Mouse (Mus musculus): ENCODE measurements around the gene BC030870. TPM values are rescaled to one million over a fixed set of nuclear protein-coding genes. Genes with fewer than 3 reads are reported as not detected.
A peak's percentile ranks its signal among the peaks of the same experiment; 100 is the strongest.

Gene BC030870
- polyA plus RNA-seq, 1 experiment: not detected

DNA sequence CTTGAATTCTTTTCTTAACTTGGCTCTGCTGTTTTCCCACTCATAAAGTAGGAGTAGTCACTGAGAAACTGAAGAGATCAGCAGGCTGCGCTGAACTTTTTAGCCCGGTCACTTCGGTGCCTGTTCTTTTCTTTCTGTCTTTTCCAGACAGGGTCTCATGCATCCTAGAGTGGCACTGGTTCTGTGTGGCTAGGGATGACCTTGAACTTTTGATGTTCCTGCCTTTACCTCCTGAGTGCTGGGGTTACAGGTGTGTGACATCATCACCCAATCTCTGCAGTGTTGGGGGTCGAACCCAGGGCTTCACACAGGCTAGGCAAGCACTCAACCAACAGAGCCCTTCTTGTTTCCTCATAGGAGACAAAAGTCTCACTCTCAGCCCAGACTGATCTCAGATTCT, 72.6 kb downstream of the BC030870 start:
- Histone ChIP-seq H3K4me1 (ENCODE audit: control insufficient read depth, insufficient read depth, low read length) (no peaks in the 10 kb centered on the region), H3K27ac (ENCODE audit: insufficient read depth, low read length) (no peak overlapping the region), H3K4me3 (ENCODE audit: insufficient read depth, low read length) (no peak overlapping the region)
- TF ChIP-seq POLR2A (IDR thresholded peaks at IDR 0.05; ENCODE audit: low read depth, low read length) (no peak), CTCF (IDR thresholded peaks at IDR 0.05; ENCODE audit: borderline replicate concordance, insufficient read depth, low read length) (no peak)

DNA sequence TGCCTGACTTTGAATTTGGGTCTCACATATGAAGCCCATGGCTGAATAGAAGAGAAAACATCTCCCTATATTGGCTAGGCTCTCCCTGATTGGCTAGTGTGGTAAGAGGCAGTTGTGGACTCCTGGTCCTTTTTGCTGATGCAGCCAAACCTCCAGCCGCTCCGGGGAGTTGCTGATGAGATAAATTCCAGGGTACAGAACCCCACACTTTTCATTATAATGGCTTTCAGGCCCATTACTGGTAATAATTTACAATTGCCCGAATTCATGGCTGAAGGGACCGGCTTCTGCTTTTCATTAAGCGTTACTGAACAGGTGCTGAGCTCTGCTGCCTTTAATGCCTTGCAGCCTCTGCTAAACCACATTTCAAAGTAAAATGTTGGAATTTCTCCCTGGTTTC, 75.4 kb downstream of the BC030870 start:
- Histone ChIP-seq H3K4me1 (ENCODE audit: control insufficient read depth, insufficient read depth, low read length) (no peaks in the 10 kb centered on the region), H3K27ac (ENCODE audit: insufficient read depth, low read length) (no peak overlapping the region), H3K4me3 (ENCODE audit: insufficient read depth, low read length) (no peak overlapping the region)
- TF ChIP-seq POLR2A (IDR thresholded peaks at IDR 0.05; ENCODE audit: low read depth, low read length): no peak
- TF ChIP-seq CTCF (IDR thresholded peaks at IDR 0.05; ENCODE audit: borderline replicate concordance, insufficient read depth, low read length): no peak

DNA sequence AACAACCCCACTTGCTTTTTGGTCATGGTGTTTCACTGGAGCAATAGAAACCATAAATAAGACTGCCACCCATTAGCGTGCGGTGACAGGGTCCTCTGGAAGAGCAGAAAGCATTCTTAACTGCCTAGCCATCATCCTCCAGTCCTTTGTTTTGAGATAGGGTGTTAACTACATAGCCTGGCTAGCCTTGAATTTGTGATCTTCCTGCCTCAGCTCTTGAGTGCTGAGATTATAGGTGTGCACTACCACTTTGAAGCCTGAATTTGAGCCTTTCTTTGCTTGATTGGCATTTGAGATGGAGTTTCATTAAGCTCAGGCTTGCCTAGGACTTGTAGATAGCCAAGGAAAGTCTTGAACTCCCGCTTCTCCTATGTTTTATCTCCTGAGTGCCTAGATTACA, 75.8 kb downstream of the BC030870 start:
- H3K4me1 ChIP-seq (ENCODE audit: control insufficient read depth, insufficient read depth, low read length): no peaks in the 10 kb centered on the region
- no peak overlapping the region for H3K27ac ChIP-seq (ENCODE audit: insufficient read depth, low read length)
- no peak for TF ChIP-seq POLR2A (IDR thresholded peaks at IDR 0.05; ENCODE audit: low read depth, low read length)
- TF ChIP-seq CTCF (IDR thresholded peaks at IDR 0.05; ENCODE audit: borderline replicate concordance, insufficient read depth, low read length): no peak

DNA sequence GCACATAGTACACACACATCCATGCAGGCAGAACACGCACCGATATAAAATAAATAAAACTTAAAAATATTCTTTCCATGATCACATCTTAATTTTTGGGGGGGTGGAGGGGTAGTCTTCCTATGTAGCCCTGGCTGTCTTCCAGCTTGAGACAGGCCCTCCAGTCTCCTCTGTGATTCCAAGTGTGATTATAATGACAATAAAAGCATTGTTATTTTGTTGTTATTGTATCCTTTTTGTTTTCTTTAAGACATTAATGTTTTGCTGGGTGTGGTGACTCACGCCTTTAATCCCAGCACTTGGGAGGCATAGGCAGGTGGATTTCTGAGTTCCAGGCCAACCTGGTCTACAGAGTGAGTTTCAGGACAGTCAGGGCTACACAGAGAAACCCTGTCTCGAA, 81.6 kb downstream of the BC030870 start:
- Histone ChIP-seq H3K4me3 (ENCODE audit: insufficient read depth, low read length) (no peak overlapping the region), H3K27ac (ENCODE audit: insufficient read depth, low read length) (no peak overlapping the region), H3K4me1 (ENCODE audit: control insufficient read depth, insufficient read depth, low read length) (no peaks in the 10 kb centered on the region)
- no peak for TF ChIP-seq POLR2A (IDR thresholded peaks at IDR 0.05; ENCODE audit: low read depth, low read length)
- TF ChIP-seq CTCF (IDR thresholded peaks at IDR 0.05; ENCODE audit: borderline replicate concordance, insufficient read depth, low read length): no peak

More for the DNA sequence above, 75.8 kb downstream of the BC030870 start:
- H3K4me3 ChIP-seq (ENCODE audit: insufficient read depth, low read length): no peak overlapping the region

DNA sequence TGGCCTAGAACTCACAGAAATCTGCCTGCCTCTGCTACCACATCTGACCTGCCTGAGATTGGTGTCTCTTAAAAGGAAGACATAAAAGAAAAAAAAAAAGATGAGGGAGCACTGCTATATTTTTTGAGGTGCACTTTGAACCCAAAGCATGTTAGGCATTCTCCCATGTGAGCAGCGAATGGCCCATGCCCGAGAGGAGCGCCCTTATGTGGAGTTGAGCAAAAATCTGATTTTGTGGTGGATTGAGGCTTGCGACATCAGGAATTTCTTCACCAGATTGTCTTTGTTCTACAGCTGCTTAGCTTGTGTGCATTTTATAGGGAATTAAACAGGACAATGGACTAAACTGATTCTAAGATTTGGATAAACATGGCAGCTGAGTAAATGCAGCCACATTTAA, 82.2 kb downstream of the BC030870 start:
- H3K4me1 ChIP-seq (ENCODE audit: control insufficient read depth, insufficient read depth, low read length): no peaks in the 10 kb centered on the region
- TF ChIP-seq POLR2A (IDR thresholded peaks at IDR 0.05; ENCODE audit: low read depth, low read length): no peak
- TF ChIP-seq CTCF (IDR thresholded peaks at IDR 0.05; ENCODE audit: borderline replicate concordance, insufficient read depth, low read length): no peak
- H3K27ac ChIP-seq (ENCODE audit: insufficient read depth, low read length): no peak overlapping the region
- H3K4me3 ChIP-seq (ENCODE audit: insufficient read depth, low read length): no peak overlapping the region

DNA sequence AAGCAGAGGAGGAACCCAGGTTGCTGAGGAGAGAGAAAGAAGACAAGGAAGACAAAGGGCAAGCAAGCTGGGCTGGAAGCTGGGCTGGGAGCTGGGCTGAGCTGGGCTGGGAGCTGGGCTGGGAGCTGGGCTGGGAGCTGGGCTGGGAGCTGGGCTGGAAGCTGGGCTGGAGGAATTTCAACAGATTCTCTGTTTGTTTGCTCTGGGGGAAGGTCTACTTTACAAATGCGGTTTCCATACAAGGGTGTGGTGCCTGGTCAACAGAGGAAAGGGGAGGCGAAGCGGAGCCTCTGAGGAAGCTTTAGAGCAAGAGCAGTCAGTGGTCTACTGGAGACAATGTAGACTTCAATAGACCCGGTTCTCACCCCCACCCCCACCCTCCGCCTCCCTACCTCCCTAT, 82.8 kb downstream of the BC030870 start:
- no peak overlapping the region for H3K4me3 ChIP-seq (ENCODE audit: insufficient read depth, low read length)
- H3K4me1 ChIP-seq (ENCODE audit: control insufficient read depth, insufficient read depth, low read length): no peaks in the 10 kb centered on the region
- H3K27ac ChIP-seq (ENCODE audit: insufficient read depth, low read length): no peak overlapping the region
- TF ChIP-seq CTCF (IDR thresholded peaks at IDR 0.05; ENCODE audit: borderline replicate concordance, insufficient read depth, low read length) (no peak), POLR2A (IDR thresholded peaks at IDR 0.05; ENCODE audit: low read depth, low read length) (no peak)

DNA sequence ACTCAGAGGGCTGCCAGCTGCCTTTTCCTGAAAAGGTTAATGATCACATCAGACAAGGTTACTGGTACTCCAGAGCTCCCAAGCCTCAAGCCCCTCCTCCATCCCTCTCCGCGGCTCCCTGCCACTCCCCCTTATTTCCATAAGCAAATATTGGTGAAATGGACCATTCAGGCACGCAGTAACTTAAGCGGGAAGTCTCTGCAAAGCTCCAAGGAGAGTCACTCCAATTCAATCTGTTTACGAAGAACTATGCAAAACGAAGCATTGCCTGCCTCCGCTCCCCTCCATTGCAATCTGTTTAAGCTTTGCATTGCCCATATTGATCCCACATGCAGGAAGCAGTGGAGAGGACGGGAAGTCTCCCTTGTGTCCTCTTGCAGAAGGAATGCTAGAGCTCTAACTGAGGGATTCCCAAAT, 92.2 kb downstream of the BC030870 start, which contains the start of gene Apela:
Apela (minus strand) TSS at position 220 of the 417 bp plus-strand sequence.
- H3K4me1 ChIP-seq (ENCODE audit: control insufficient read depth, insufficient read depth, low read length): 0 out of 2 replicates have a peak, but pooled peaks cover 2% of the 10 kb centered on the region
- TF ChIP-seq POLR2A (IDR thresholded peaks at IDR 0.05; ENCODE audit: low read depth, low read length) (no peak), CTCF (IDR thresholded peaks at IDR 0.05; ENCODE audit: borderline replicate concordance, insufficient read depth, low read length) (no peak)
- H3K27ac ChIP-seq (ENCODE audit: insufficient read depth, low read length): no peak within 1 kb of the TSS
- H3K4me3 ChIP-seq (ENCODE audit: insufficient read depth, low read length): peak within 1 kb of the TSS; percentile 13

Other genes starting within 250 kb of the BC030870 start
- gene Tmem192, start 182.4 kb downstream of the BC030870 start, polyA plus RNA-seq (2011; ENCODE audit: insufficient read length, low read depth, missing spikeins): 25.1 and 32.5 TPM in 2 replicates
- not detected in 2 replicates for gene Trim75, start 141.7 kb downstream of the BC030870 start, polyA plus RNA-seq (2011; ENCODE audit: insufficient read length, low read depth, missing spikeins)
- not detected in 2 replicates for gene Trim61, start 111.0 kb downstream of the BC030870 start, polyA plus RNA-seq (2011; ENCODE audit: insufficient read length, low read depth, missing spikeins)
- gene Trim60, start 111.0 kb downstream of the BC030870 start, polyA plus RNA-seq (2011; ENCODE audit: insufficient read length, low read depth, missing spikeins): not detected in 2 replicates
- 0.72 TPM in 1 of 2 replicates, not detected in the other for gene Apela, start 92.2 kb downstream of the BC030870 start, polyA plus RNA-seq (2011; ENCODE audit: insufficient read length, low read depth, missing spikeins)
- gene Gm10663, start 54.5 kb downstream of the BC030870 start, polyA plus RNA-seq (2011; ENCODE audit: insufficient read length, low read depth, missing spikeins): not detected in 2 replicates